Mouse (Mus musculus) common myeloid progenitor, adult 5-6 weeks (primary cell): ENCODE results near the gene Rps2. TPM values are rescaled to one million over a fixed set of nuclear protein-coding genes. Genes with fewer than 3 reads are reported as not detected.
"Not testable (repeated sequence)": the region's sequence is repeated elsewhere in the genome, so short reads cannot be mapped to it uniquely, and the experiment has no call there.

ENCODE experiments used
- ATAC-seq: replicated peaks from 2 replicates; pipeline ENCODE4 v1.8.0; 2016; ENCODE audit warnings: low read depth, mild to moderate bottlenecking, moderate TSS enrichment, inconsistent platforms; ENCODE audit not compliant: poor library complexity, severe bottlenecking
- total RNA-seq: library from RNA; stranded (forward); fragments of 200-1000, 187-1606 nt; gene quantifications from 2 replicates; pipeline ENCODE4 v1.2.3, GENCODE M21; 2017

Rps2 gene
- total RNA-seq, 1 experiment from 2014 or later, result 1,907 TPM

GRCm38 (mm10) chr17:24699473-24699872, 18.4 kb upstream of the Rps2 start:
- ATAC-seq, result no peak

- ATAC-seq, result no peak
Observed at GRCm38 (mm10) chr17:24701251-24701650, 16.7 kb upstream of the Rps2 start.

DNA sequence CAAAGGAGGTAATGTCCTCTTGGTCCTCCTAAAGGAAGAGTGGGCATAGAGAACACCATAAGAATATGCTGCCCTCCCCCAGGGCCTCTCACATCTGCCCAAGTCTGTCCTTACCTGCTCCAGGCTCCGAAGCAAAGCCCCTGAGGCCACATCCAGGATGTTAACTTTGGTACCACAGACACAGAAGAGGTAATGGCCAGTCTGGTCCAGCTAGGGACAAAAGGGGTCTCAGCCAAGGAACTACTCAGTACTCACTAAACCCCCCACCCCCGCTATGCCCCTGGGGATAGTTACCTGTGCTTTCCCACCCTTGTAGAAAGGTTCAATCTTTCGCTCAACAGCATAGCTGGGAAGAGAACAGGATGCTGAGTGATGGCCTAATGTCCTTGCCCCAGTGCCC, 12.1 kb upstream of the Rps2 start:
- ATAC-seq, result no peak

DNA sequence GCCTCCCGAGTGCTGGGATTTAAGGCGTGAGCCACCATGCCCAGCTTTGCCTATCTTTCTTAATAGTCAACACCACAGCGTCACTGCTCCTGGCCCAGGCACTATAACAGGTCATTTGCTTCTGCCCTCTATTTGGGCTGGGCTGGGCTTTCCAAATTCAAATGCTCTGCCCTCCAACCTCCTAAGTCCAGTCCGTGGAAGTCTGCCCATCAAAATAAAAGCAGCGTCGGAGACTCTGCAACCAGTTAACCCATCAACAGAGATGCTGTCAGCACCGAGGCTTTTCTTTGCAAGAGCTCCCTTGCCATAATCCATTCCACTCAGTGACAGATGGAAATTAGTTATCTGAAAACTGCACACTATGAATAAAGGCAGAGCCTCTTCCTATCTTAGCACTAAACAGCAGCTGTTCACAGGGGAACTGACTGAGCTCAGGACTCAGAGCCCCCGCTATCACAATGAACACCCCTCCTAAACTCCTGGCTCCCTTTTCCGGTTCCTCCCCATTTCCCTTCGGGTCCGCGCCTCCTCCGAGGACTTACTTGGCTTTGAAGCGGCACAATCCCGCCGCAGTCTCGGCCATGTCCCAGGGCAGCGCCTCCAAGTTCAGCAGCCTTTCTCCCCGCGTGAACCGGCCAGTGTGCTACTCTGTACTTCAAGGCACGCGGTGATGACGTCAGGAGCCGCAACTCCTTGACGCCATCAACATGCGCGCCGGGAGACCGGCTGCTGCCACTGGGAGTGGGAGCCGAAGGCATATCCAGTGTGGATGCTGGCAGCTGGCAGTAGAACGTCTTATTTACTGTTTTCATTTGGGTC, 10.7 kb upstream of the Rps2 start, which contains the start of gene Tbl3:
Gene Tbl3, minus strand, starts transcription at position 679 of the 819 bp plus-strand sequence.
- ATAC-seq, result peak; percentile 91

DNA sequence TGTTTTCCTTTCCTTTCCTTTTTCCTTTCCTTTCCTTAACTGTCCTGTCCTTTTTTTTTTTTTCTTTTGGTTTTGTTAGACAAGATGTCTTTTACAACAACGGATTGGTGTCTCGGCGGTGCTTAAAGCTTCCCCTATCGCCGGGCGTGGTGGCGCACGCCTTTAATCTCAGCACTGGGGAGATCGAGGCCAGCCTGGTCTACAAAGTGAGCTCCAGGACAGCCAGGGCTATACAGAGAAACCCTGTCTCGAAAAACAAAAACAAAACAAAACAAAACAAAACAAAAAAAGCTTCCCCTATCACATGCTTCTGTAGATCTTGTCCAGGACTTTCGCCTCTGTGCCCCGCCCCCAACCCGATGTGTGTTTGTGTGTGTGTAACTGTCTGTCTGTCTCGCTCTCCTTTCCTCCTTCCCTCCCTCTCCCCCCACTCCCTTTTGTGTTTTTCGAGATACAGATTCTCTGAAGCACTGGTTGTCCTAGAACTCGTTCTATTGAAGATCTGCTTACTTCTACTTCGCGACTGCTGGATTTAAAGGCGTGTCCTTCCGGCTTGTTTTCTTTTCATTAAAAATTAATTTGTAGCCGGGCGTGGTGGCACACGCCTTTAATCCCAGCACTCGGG, 10.0 kb upstream of the Rps2 start:
- ATAC-seq, result peak; percentile 28

- ATAC-seq, result peak; percentile 48
Observed at GRCm38 (mm10) chr17:24708646-24709045, 9.3 kb upstream of the Rps2 start.

DNA sequence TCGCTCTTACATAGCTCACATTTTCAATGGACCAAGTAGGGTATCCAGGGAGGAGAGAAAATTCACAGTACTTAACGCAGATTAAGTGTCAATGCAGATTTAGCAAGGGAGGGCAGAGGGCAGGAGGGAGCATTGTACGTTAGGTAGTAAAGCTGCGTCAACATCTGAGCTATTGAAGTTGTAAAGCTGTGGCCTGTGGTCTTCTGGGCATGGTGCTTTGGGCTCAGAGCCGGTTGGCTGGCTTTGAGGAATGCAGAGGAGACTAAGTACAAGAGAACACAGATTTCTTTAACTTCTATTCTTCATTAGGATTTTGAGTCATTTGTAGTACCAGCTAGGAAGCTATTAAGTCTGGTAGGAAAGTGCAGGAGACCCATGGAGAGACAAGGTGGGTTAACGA, 2.4 kb upstream of the Rps2 start:
- no peak for ATAC-seq

GRCm38 (mm10) chr17:24716166-24716682, 1.7 kb upstream of the Rps2 start:
- ATAC-seq, result no peak

- not testable (repeated sequence) for ATAC-seq
Observed at GRCm38 (mm10) chr17:24718938-24719337, 1.0 kb downstream of the Rps2 start.

DNA sequence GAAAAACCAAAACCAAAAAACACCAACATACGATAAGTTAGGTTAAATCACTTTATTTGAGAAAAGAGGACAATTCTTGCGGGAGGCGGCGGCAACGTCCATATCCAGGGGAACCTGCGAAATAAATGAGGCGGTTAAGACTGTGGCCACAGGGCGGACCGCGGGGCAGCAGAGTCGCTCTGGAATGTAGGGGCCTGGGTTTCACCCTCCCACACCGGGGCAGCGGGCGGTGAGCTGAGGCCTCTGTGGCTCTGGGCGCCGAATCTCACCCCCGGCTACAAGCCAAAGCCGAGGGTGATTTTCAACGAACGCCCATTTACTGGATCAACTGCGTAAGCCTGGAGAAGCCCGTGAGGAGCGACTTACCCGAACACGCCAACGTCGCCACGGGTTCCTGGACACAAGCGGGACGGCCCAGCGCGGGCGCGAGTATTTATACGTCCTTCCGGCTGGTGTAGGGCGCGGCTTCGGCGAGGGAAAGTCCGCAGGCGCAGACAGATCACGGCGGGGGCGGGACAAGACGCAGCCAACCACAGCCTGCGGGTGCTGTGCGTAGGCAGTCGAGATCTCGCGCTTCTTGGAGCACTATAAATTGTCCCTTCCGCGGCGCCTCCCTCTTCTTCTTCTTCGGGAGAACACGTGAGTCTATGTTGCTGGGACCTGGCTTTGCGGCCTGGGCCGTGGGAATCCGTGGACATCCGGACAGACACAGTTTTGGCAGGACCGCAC, 1.7 kb downstream of the Rps2 start:
- ATAC-seq, result peak; percentile 86

DNA sequence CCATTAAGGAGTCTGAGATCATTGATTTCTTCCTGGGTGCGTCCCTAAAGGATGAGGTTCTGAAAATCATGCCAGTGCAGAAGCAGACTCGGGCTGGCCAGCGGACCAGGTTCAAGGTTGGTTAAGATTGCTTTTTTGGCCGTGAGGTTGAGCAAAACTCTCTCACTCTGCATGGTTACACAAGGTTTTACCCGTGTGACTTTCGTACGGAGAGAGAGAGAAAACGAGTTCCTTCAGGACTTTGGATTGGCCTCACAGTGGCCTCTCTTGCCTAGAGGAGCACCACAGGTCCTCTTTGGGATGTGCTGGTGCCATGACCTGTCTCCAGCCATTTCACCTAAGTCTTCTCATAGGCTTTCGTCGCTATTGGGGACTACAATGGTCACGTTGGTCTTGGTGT, 2.7 kb downstream of the Rps2 start:
- ATAC-seq, result not testable (repeated sequence)

- ATAC-seq, result not testable (repeated sequence)
Observed at GRCm38 (mm10) chr17:24721383-24721955, 3.6 kb downstream of the Rps2 start.

DNA sequence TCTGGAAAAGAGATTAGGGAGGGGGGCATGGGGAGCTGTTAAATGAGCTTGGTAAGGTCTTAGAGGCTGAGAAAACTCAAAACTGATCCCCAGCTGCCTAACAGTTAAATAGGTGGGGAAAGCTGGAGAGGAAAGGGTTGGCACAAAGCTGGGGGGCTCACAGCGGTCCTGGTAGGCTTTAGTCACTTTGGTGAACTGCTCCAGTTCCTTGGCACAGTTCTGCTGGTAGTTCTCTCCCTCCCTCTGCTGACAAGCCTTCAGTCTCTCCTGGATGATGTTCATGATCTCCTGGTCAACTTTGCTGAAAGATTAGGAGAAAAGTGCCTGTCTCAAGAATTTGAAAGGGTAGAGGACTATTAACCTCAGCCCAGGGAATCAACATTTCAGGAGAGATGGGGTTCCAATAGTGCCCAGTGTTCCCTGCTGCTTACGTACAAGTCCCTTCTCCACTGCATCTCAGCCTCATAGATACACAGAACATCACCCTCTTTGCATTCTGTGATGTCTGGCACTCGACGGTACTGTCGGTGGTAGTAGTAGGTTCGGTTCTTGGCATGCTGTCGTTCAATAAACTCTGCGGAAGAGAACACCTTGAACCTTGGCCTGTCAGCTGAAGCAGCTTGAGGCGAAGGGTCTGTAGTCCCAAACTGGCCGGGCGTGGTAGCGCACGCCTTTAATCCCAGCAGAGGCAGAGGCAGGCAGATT, 4.5 kb downstream of the Rps2 start:
- ATAC-seq, result no peak

GRCm38 (mm10) chr17:24723122-24723880, 5.4 kb downstream of the Rps2 start:
- no peak for ATAC-seq

DNA sequence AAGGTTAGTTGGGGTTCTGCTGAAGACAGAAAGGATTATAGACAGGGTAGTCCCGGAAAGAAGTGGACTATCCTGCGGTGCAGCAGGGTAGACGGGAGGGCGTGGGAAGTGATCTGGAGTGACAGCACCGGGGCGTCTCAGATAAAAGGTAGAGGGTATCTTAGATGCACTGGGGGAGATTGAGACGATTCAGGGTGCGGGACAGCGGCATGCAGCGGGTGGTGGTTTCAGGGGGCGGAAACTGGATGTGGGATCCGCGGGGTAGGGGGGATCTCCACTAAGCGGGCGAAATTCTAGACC, 5.9 kb downstream of the Rps2 start:
- ATAC-seq, result no peak

DNA sequence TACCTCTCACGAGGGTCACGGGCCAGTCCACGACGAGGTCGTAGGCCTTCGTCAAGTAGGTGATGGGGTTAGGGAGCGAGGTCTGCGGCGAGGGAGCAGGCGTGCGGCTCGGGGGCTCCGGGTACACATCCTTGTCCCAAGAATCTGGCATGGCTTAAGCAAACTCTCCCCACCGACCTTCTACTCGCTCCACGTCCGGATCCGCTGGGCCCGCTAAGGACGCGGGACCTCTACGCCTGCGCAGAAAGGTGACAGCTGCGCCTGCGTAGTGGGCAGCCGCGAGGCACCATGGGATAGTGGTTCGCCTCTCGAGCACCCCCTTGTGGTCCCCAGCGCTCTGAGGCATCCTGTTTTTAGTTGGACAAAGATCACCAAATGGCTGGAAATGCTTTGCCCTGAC, 6.3 kb downstream of the Rps2 start, which contains the start of gene Ndufb10:
Gene Ndufb10, minus strand, starts transcription at position 295 of the 400 bp plus-strand sequence.
- ATAC-seq, result peak; percentile 64

- ATAC-seq, result no peak
Observed at GRCm38 (mm10) chr17:24725637-24726390, 7.9 kb downstream of the Rps2 start.

DNA sequence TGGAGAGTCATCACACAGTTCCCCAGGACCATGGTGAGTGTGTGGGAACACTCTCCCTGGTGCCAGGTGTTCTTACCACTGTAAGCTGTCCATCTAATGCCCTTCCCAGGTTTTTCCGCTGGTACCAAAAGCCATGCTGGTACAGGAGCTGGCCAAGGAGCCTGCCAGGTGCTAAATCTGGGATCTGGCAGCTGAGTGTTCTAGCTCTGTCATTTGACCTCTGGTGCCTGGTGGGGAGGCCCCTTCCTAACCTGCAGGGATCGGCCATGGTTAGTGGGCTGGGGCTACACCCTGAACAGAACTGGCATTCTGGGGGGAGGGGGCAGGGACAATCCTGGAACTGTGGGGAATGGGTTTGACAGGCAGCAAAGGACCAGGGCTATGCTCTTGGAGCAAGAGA, 9.7 kb downstream of the Rps2 start, which contains the start of gene Rpl3l:
Gene Rpl3l, plus strand, starts transcription at position 203 of the 400 bp plus-strand sequence.
- no peak for ATAC-seq
